Mouse (Mus musculus): ENCODE measurements around the gene Klf5.

DNA sequence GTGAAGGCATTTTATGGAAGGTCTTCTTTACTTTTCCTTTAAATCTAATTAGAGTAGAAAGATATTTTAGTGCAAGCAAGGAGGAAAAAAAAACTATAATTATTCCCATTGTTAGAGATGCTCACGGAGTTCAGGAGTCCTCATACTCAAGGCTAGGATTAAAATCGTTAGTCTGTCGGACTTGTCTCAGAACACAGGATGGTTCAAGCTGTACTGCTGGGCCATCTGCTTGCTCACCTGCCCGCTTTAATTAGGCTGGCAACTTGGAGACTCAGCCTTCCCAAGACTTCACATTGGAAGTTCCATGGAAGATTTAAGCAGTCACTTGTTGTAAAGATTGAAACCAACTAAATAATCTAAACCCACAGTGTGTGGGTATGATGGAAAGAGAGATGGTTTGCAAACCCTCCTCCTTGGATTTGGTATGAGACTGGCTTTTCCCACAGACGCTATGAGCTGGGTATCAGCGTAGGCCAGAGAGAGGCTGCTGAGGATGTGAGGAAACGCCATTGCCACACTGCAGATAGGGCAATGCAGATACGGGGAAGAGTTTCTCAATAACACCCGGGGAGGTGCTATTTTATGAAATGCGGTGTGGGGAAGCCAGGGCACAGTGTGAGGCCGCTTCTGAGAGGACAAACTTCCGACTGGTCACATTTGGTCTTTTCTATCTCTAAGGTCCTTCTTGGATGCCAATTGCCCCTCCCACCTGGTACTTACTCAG is 19.6 kb upstream of the Klf5 start:
- TF ChIP-seq CTCF (IDR thresholded peaks at IDR 0.05; ENCODE audit: low read depth, low read length) (no peak), GATA1 (IDR thresholded peaks at IDR 0.05; ENCODE audit: borderline replicate concordance, low read length) (no peak), POLR2AphosphoS5 (IDR thresholded peaks at IDR 0.05; ENCODE audit: insufficient replicate concordance, low read depth, low read length) (no peak), TAL1 (conservative IDR thresholded peaks at IDR 0.05; ENCODE audit: low read depth, low read length) (no peak)

All from G1E (cell line).